19 mouse cellular contexts compared by ENCODE assay signal in the genomic region with DNA sequence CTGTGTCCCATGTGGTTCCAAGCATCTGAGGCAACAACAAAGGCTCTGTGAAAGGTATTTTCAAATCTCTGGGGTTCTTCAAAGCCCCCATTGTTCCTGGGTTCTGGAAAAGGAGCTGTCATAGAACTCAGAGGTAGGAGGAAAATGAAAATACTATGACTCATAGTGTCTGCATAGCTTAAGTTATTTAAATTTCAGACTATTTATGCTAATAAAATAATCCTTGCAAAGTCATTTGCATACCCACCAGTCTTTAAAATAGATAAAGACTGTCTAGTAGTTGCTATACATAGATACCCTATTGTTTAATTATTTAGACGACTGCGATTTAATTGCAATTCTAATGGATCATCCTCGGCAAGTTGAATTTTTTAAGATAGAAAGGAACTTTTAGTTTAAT.
"Had no signal": no experiment of that assay in that cellular context is flagged by ENCODE, and none has a peak within 500 bp of the region (broad histone marks: within the 10 kb centered on the region; RNA-seq: fewer than 3 reads in every experiment).

No protein-coding gene starts in this region.

- H3K4me3 ChIP-seq: kidney, embryonic 15.5 days; liver, embryonic 13.5 days; midbrain, embryonic 12.5 days; myocyte; neural tube, embryonic 13.5 days had no signal

- H3K36me3 ChIP-seq: kidney, embryonic 15.5 days; liver, embryonic 13.5 days; midbrain, embryonic 12.5 days; neural tube, embryonic 13.5 days had no signal

- H3K4me1 ChIP-seq: kidney, embryonic 15.5 days; liver, embryonic 13.5 days; midbrain, embryonic 12.5 days; neural tube, embryonic 13.5 days had no signal

- H3K9ac ChIP-seq: kidney, embryonic 15.5 days; liver, embryonic 13.5 days; midbrain, embryonic 12.5 days; neural tube, embryonic 13.5 days had no signal

- H3K27ac ChIP-seq: kidney, embryonic 15.5 days; liver, embryonic 13.5 days; macrophage; midbrain, embryonic 12.5 days; neural tube, embryonic 13.5 days; stomach, postnatal 0 days had no signal

- H3K27me3 ChIP-seq: kidney, embryonic 15.5 days; liver, embryonic 13.5 days; midbrain, embryonic 12.5 days; neural tube, embryonic 13.5 days had no signal

- H3K4me2 ChIP-seq: kidney, embryonic 15.5 days; liver, embryonic 13.5 days; midbrain, embryonic 12.5 days; neural tube, embryonic 13.5 days had no signal

- H3K9me3 ChIP-seq: kidney, embryonic 15.5 days; liver, embryonic 13.5 days; midbrain, embryonic 12.5 days; neural tube, embryonic 13.5 days had no signal

- DNase-seq: kidney, adult 11 months; kidney, adult 8-10 months; kidney, postnatal 10 days; kidney, postnatal 36 days; layer of hippocampus, postnatal 36 days; liver, embryonic 13.5 days; lung, adult 2 months; retina, postnatal 1 day; right cerebral cortex, postnatal 14 days; right cerebral cortex, postnatal 4 days; thymus, adult 2 months; thymus, postnatal 14 days; thymus, postnatal 4 days had no signal
